Mouse (Mus musculus): Measurements from ENCODE around the gene Dcxr. TPM values are rescaled to one million over a fixed set of nuclear protein-coding genes. Genes with fewer than 3 reads are reported as not detected.

The Dcxr gene
- total and polyA plus RNA-seq, 3 experiments = 12.2 to 14.1 TPM; not detected in 1

DNA sequence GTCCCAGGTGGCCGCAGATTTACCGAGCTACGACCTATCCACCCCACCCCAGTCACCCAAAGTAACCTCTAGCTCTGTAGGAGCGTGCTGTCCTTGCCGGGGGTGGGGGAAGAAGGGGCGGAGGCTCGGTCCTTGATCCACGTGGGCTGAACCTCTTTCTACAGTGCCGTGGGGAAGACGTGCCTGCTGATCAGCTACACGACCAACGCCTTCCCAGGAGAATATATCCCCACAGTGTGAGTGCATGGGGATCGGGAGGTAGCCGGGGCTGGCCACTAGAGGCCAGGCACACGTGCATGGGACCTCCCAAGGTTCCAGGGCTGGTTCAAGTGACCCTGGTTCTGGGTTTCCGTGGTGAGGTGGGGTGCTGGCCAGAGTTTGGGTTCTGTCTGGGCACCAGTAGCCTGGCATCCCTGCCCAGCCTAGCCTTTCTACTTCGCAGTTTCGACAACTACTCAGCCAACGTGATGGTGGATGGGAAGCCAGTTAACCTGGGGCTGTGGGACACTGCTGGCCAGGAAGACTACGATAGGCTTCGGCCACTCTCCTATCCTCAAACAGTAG lies 4.9 kb downstream of the Dcxr start:
- Histone ChIP-seq H3K4me1 (ENCODE audit: control insufficient read depth in 1 of 2, insufficient read depth in 2 of 2, low read length in 2 of 2) (no peaks in the 10 kb centered on the region), H3K9ac (ENCODE audit: control insufficient read depth, low read depth, low read length, poor library complexity, severe bottlenecking) (no peak overlapping the region), H3K4me3 (ENCODE audit: control insufficient read depth in 1 of 2, insufficient read depth in 1 of 2, low read depth in 2 of 2, low read length in 2 of 2) (no peak overlapping the region), H3K27ac (ENCODE audit: control insufficient read depth, low read depth, low read length) (no peak overlapping the region), H3K27me3 (ENCODE audit: control insufficient read depth in 1 of 2, insufficient read depth in 2 of 2, low read length in 2 of 2) (no peaks in the 10 kb centered on the region), H3K79me2 (ENCODE audit: control insufficient read depth, insufficient read depth, low read length, poor library complexity) (no peaks in the 10 kb centered on the region), H3K9me3 (replicated peaks; ENCODE audit: insufficient read depth, low read length) (no peaks in the 10 kb centered on the region), H3K36me3 (ENCODE audit: control insufficient read depth in 1 of 2, insufficient read depth in 2 of 2, low read length in 2 of 2) (no peaks in the 10 kb centered on the region)
- DNase-seq (ENCODE audit: low read depth, low spot score) = no peak
- peak; percentile 18; the same call in 1 of the 2 replicates for TF ChIP-seq POLR2AphosphoS2 (IDR thresholded peaks at IDR 0.05; ENCODE audit: low read length)
- no peak for TF ChIP-seq MEF2A (IDR thresholded peaks at IDR 0.05; ENCODE audit: extremely low read depth, insufficient replicate concordance, low read depth, low read length, poor library complexity, severe bottlenecking)
- TF ChIP-seq CTCF (IDR thresholded peaks at IDR 0.05 in 2 of 3, conservative IDR thresholded peaks at IDR 0.05 in 1 of 3; ENCODE audit: control insufficient read depth in 1 of 3, insufficient read depth in 1 of 3, low read depth in 2 of 3, low read length in 3 of 3, poor library complexity in 1 of 3, severe bottlenecking in 1 of 3) = no peak
- no peak for TF ChIP-seq UBTF (IDR thresholded peaks at IDR 0.05; ENCODE audit: borderline replicate concordance, insufficient read depth, low read depth, low read length)
- TF ChIP-seq JUND (IDR thresholded peaks at IDR 0.05; ENCODE audit: low read depth, low read length) = no peak
- no peak for TF ChIP-seq USF1 (IDR thresholded peaks at IDR 0.05; ENCODE audit: low read depth, low read length)
- no peak for TF ChIP-seq SMC3 (IDR thresholded peaks at IDR 0.05; ENCODE audit: low read depth, low read length)

DNA sequence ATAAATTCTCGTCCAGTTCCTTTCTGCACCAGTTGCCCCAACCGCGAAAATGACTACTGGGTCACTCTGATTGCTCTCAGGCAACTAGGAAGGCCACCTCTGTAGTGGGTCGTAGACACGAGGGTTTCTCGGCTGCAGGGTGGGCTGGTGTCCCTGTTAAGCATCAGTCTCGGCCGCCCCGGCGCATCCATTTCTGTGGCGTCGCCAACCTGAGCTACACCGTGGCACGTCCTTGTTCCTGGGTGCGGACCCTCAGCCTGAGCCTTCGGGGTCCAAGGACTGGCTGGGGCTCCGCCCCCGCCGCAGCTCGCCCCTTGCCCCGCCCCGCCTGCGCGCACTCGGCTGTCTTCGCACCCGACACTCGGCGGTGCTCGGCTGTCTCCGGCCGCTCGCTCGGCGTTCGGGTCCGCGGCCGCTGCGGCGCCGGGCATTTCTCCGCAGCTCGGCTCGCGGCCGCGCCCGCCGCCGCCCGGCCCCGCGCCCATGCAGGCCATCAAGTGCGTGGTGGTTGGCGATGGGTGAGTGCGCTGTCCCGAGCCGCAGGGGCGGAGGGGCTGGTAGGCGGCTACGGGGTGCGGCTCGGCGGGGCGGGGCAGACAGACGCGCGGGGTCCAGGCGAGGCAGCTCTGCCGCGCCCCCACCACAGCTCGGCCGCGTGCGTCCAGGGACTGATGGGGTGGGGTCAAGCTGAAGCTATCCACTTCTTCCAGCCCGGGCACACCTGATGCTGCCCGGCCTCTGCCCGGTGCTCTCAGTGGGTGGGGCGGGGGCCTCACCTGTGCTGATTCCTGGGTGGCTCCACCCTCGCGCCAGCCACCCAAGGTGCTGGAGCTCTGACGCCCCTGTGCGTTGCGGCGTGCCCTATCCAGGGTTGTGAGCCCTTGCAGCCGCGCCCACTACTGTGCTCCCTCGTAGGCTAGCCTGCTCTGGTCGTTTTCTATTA lies 5.7 kb downstream of the Dcxr start, which contains the start of gene Rac3:
Rac3 (plus strand) TSS at position 347 of the 943 bp plus-strand sequence.
- H3K4me3 ChIP-seq (ENCODE audit: control insufficient read depth in 1 of 2, insufficient read depth in 1 of 2, low read depth in 2 of 2, low read length in 2 of 2) = no peak within 1 kb of the TSS
- H3K27ac ChIP-seq (ENCODE audit: control insufficient read depth, low read depth, low read length) = no peak within 1 kb of the TSS
- no peaks in the 10 kb centered on the region; a peak in 1 of 4 replicates for H3K36me3 ChIP-seq (ENCODE audit: control insufficient read depth in 1 of 2, insufficient read depth in 2 of 2, low read length in 2 of 2)
- DNase-seq (ENCODE audit: low read depth, low spot score) = no peak
- no peak within 1 kb of the TSS for H3K9ac ChIP-seq (ENCODE audit: control insufficient read depth, low read depth, low read length, poor library complexity, severe bottlenecking)
- no peaks in the 10 kb centered on the region for H3K27me3 ChIP-seq (ENCODE audit: control insufficient read depth in 1 of 2, insufficient read depth in 2 of 2, low read length in 2 of 2)
- no peak for TF ChIP-seq ZKSCAN1 (IDR thresholded peaks at IDR 0.05; ENCODE audit: low read depth, low read length)
- no peak for TF ChIP-seq TCF12 (IDR thresholded peaks at IDR 0.05; ENCODE audit: low read depth, low read length)
- no peak for TF ChIP-seq ZNF384 (IDR thresholded peaks at IDR 0.05; ENCODE audit: low read depth, low read length)
- TF ChIP-seq MXI1 (IDR thresholded peaks at IDR 0.05; ENCODE audit: low read depth, low read length) = no peak
- no peak for TF ChIP-seq ELF1 (IDR thresholded peaks at IDR 0.05; ENCODE audit: low read depth, low read length)
- TF ChIP-seq POLR2AphosphoS2 (IDR thresholded peaks at IDR 0.05; ENCODE audit: low read length) = no peak
- TF ChIP-seq RCOR1 (IDR thresholded peaks at IDR 0.05; ENCODE audit: low read depth, low read length) = no peak
- H3K9me3 ChIP-seq (replicated peaks; ENCODE audit: insufficient read depth, low read length) = no peaks in the 10 kb centered on the region
- no peaks in the 10 kb centered on the region for H3K79me2 ChIP-seq (ENCODE audit: control insufficient read depth, insufficient read depth, low read length, poor library complexity)
- H3K4me1 ChIP-seq (ENCODE audit: control insufficient read depth in 1 of 2, insufficient read depth in 2 of 2, low read length in 2 of 2) = no peaks in the 10 kb centered on the region

Measured in MEL (cell line).